Mouse (Mus musculus) myocyte (in vitro differentiated cells): Measurements from ENCODE around the gene Dynlt1f.
"Not testable (repeated sequence)": the region's sequence is repeated elsewhere in the genome, so short reads cannot be mapped to it uniquely, and the experiment has no call there.

Source experiments
- CEBPB ChIP-seq: IDR thresholded peaks from 2 replicates; pipeline ENCODE4 v1.6.1; 2011; ENCODE audit warnings: mild to moderate bottlenecking, moderate library complexity; ENCODE audit not compliant: poor library complexity, insufficient read depth, severe bottlenecking
- MAX ChIP-seq: IDR thresholded peaks from one replicate; pipeline ENCODE4 v1.6.1; 2011; ENCODE audit warnings: low read depth, mild to moderate bottlenecking, control low read depth
- MYOD1 ChIP-seq, 3 experiments: IDR thresholded peaks; one replicate each; pipeline ENCODE4 v1.6.1; 2011; ENCODE audit warnings: control low read depth in 2 of 3, low read depth in 2 of 3, mild to moderate bottlenecking in 2 of 3, moderate library complexity in 1 of 3; ENCODE audit not compliant: insufficient read length in 2 of 3, control insufficient read depth in 1 of 3
- MYOG ChIP-seq, 3 experiments: IDR thresholded peaks; one replicate each; pipeline ENCODE4 v1.6.1; 2011; ENCODE audit warnings: control low read depth in 2 of 3, low read depth in 2 of 3, mild to moderate bottlenecking in 2 of 3; ENCODE audit not compliant: insufficient read length in 2 of 3, control insufficient read depth in 1 of 3, insufficient read depth in 1 of 3
- POLR2A ChIP-seq: IDR thresholded peaks from one replicate; pipeline ENCODE4 v1.6.1; 2011; ENCODE audit warnings: low read depth, mild to moderate bottlenecking, control low read depth, moderate library complexity; ENCODE audit not compliant: insufficient read length
- POLR2AphosphoS2 ChIP-seq: IDR thresholded peaks from one replicate; pipeline ENCODE4 v1.6.1; 2011; ENCODE audit warnings: low read depth, control low read depth; ENCODE audit not compliant: insufficient read length
- SRF ChIP-seq: IDR thresholded peaks from one replicate; pipeline ENCODE4 v1.6.1; 2011; ENCODE audit warnings: low read depth; ENCODE audit not compliant: control insufficient read depth, insufficient read length
- TCF3 ChIP-seq: IDR thresholded peaks from one replicate; pipeline ENCODE4 v1.6.1; 2011; ENCODE audit warnings: low read depth, control low read depth; ENCODE audit not compliant: insufficient read length
- USF1 ChIP-seq: IDR thresholded peaks from one replicate; pipeline ENCODE4 v1.6.1; 2011; ENCODE audit warnings: low read depth, mild to moderate bottlenecking, control low read depth, moderate library complexity

GRCm38 (mm10) chr17:6644210-6644609 is 11.5 kb downstream of the Dynlt1f start:
- TF ChIP-seq POLR2A; SRF; CEBPB; USF1; POLR2AphosphoS2; MYOD1 (IDR thresholded peaks at IDR 0.05; ENCODE audit: control insufficient read depth in 1 of 3, insufficient read length in 2 of 3, low read depth in 2 of 3); TCF3; MAX; MYOG (IDR thresholded peaks at IDR 0.05; ENCODE audit: control insufficient read depth in 1 of 3, insufficient read depth in 1 of 3, insufficient read length in 2 of 3, low read depth in 2 of 3): not testable (repeated sequence)
